Mouse (Mus musculus) cerebellum, adult 2 months (tissue): ENCODE results near the gene Enpp7. TPM values are rescaled to one million over a fixed set of nuclear protein-coding genes. Genes with fewer than 3 reads are reported as not detected.

Source experiments
- DNase-seq, 2 experiments: peaks; one replicate each; pipeline ENCODE4 v3.0.0; 2021
- H3K27ac ChIP-seq: fragments of 200-500 bp; 2 replicates; pipeline ENCODE4 v1.5.1; 2012; ENCODE audit warnings: low read length, control low read depth, inconsistent platforms; ENCODE audit not compliant: insufficient read depth
- H3K27me3 ChIP-seq: fragments of 200-500 bp; 2 replicates; pipeline ENCODE4 v1.6.1; 2012; ENCODE audit warnings: inconsistent platforms, mild to moderate bottlenecking, low read length, moderate library complexity; ENCODE audit not compliant: control insufficient read depth, insufficient read depth
- H3K4me1 ChIP-seq: fragments of 200-500 bp; 2 replicates; pipeline ENCODE4 v1.6.1; 2011; ENCODE audit warnings: low read length; ENCODE audit not compliant: control insufficient read depth, insufficient read depth
- H3K4me3 ChIP-seq: fragments of 200-500 bp; replicated peaks from 2 replicates; pipeline ENCODE3; 2011; ENCODE audit warnings: mild to moderate bottlenecking, low read depth, low read length, control low read depth; ENCODE audit not compliant: insufficient read depth
- CTCF ChIP-seq: fragments of 200-500 bp; IDR thresholded peaks from 2 replicates; pipeline ENCODE4 v1.5.1; 2011; ENCODE audit warnings: low read depth, mild to moderate bottlenecking, control low read depth, low read length, moderate library complexity, borderline replicate concordance; ENCODE audit not compliant: insufficient read depth
- POLR2A ChIP-seq: fragments of 200-500 bp; IDR thresholded peaks from 2 replicates; pipeline ENCODE4 v1.6.1; 2011; ENCODE audit warnings: low read length, control low read depth, borderline replicate concordance; ENCODE audit not compliant: insufficient read depth
- WGBS: fragments of 180-500 bp; shearing (Covaris S2); methylation state at CpG from one replicate; pipeline ENCODE4 v1.1.7; 2018; 5-methylcytosine and 5-hydroxymethylcytosine counted together
- polyA plus RNA-seq: library from polyadenylated mRNA; depleted of rRNA; stranded (reverse); fragments of >200 nt; gene quantifications from 2 replicates; pipeline ENCODE4 v1.2.3, GENCODE M21; 2012; rRNA removed

Gene Enpp7
- polyA plus RNA-seq, 1 experiment, result not detected

GRCm38 (mm10) chr11:119038744-119039484 is 50.9 kb downstream of the Enpp7 start:
- WGBS, result 56% methylated on average over 22 of the region's 22 CpGs
- Histone ChIP-seq H3K27ac (no peak overlapping the region), H3K4me3 (no peak overlapping the region), H3K27me3 (peaks cover 9% of the 10 kb centered on the region; the same call in 1 of the 2 replicates), H3K4me1 (peaks cover 15% of the 10 kb centered on the region)
- TF ChIP-seq CTCF (no peak), POLR2A (no peak)
- DNase-seq, result peak; percentile 11 to 48

GRCm38 (mm10) chr11:119039732-119040512 is 51.9 kb downstream of the Enpp7 start:
- 15% methylated on average over 21 of the region's 21 CpGs for WGBS
- Histone ChIP-seq H3K4me1 (peaks cover 15% of the 10 kb centered on the region), H3K27me3 (peaks cover 9% of the 10 kb centered on the region; the same call in 1 of the 2 replicates), H3K27ac (peak overlapping the region; percentile 95), H3K4me3 (peak overlapping the region; percentile 96)
- no peak for DNase-seq
- TF ChIP-seq POLR2A, result no peak
- no peak for TF ChIP-seq CTCF

DNA sequence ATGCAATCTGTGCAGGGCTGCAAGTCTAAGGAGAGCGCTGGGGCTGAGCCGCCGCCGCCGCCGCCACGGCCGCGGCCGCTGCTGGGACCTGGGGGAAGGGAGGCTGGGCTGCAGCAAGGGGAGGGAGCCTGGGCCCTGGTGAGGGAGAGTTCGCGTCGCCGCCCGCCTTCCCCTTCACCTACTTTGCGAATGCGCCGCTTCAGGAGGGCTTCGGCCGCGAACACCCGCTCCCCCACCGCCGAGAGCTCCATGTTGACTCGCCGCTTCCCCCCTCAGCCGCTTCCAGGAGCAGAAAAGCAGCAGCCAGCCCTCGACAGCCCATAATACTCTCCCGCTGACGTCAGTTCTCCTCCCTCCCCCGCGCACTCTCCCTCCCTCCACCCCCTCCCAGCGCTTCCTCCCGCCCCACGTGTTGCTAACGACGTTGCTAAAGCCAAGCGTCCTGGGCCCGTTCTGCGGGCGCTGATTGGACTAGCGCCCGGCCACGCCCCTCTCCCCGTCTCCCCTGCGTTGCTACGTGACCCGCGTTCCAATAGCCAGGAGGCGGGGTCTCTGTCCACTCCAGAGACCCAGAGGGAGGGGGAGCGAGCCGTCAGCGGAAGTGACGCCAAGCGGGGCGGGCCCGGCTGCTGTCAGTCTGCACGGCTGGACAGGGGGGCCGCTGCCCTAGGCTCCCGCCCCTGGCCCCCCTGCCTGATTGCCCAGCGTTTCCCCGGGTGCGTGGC is 52.8 kb downstream of the Enpp7 start, which contains the start of gene Cbx8:
Cbx8 (minus strand) TSS at position 370 of the 725 bp plus-strand sequence.
- Histone ChIP-seq H3K4me1 (peaks cover 15% of the 10 kb centered on the region), H3K27ac (peak within 1 kb of the TSS; percentile 95), H3K4me3 (peak within 1 kb of the TSS; percentile 96), H3K27me3 (peaks cover 9% of the 10 kb centered on the region; the same call in 1 of the 2 replicates)
- under 1% methylated on average over 63 of the region's 63 CpGs for WGBS
- TF ChIP-seq POLR2A, result peak; percentile 82
- no peak for TF ChIP-seq CTCF
- peak; percentile 100 for DNase-seq

- 1% methylated on average over 31 of the region's 31 CpGs for WGBS
- Histone ChIP-seq H3K27ac (peak overlapping the region; percentile 70), H3K4me3 (peak overlapping the region; percentile 78), H3K4me1 (peaks cover 15% of the 10 kb centered on the region), H3K27me3 (peaks cover 9% of the 10 kb centered on the region; the same call in 1 of the 2 replicates)
- TF ChIP-seq POLR2A (no peak), CTCF (no peak)
- no peak for DNase-seq
Measured at GRCm38 (mm10) chr11:119041325-119041716, 53.3 kb downstream of the Enpp7 start.

DNA sequence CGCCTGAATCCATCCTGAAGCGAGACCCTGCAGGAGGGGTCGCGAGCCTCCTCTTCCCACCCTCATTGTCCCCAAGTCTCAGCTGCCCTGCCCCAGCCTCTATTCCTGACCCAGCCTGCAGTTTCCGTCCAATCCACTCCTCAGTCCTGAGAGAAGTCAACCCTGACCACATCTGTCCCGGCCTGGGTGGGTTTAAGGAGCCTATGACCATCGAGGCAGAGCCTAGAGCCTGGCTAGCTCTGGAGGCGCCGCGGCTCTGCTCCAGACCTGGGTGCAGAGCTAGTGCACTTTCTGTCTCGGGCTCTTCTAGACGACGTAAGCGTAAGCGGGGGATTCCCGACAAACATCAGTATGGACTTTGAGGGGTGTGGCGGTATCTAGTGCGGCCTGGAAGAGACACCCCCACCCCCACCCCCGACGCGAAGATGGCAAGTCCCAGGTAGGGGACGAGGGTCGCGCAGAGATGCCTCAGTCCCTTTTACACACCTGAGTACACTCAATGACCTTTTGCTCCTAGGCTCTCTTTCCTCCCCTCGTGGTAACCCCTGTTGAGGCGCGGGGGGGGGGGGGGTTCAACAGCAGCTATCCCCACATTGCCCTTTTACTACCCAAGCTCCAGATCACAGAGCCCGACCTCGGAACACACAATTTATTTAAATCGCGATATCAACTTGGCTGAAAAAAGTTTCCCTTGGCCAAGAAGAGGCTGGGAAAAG is 53.9 kb downstream of the Enpp7 start:
- Histone ChIP-seq H3K27me3 (peaks cover 9% of the 10 kb centered on the region; the same call in 1 of the 2 replicates), H3K4me1 (peaks cover 15% of the 10 kb centered on the region), H3K27ac (no peak overlapping the region), H3K4me3 (peak overlapping the region; percentile 78)
- WGBS, result 2% methylated on average over 31 of the region's 31 CpGs
- TF ChIP-seq POLR2A (no peak), CTCF (no peak)
- DNase-seq, result no peak

Other genes with a start within 250 kb of the Enpp7 start
- 163 and 201 TPM in 2 replicates for gene Rbfox3, start 76.6 kb upstream of the Enpp7 start, polyA plus RNA-seq
- gene Cbx2, start 34.8 kb downstream of the Enpp7 start, polyA plus RNA-seq, result 4.1 and 4.6 TPM in 2 replicates
- gene Cbx8, start 52.8 kb downstream of the Enpp7 start, polyA plus RNA-seq, result 8.7 and 10.5 TPM in 2 replicates
- 50.1 and 57.6 TPM in 2 replicates for gene Cbx4, start 98.0 kb downstream of the Enpp7 start, polyA plus RNA-seq
- gene Tbc1d16, start 240.3 kb downstream of the Enpp7 start, polyA plus RNA-seq, result 32.5 and 37.8 TPM in 2 replicates
- gene Ccdc40, start 240.4 kb downstream of the Enpp7 start, polyA plus RNA-seq, result 1.9 and 2.4 TPM in 2 replicates